Mouse (Mus musculus): ENCODE data around the gene Hoxa11.

Gene Hoxa11

DNA sequence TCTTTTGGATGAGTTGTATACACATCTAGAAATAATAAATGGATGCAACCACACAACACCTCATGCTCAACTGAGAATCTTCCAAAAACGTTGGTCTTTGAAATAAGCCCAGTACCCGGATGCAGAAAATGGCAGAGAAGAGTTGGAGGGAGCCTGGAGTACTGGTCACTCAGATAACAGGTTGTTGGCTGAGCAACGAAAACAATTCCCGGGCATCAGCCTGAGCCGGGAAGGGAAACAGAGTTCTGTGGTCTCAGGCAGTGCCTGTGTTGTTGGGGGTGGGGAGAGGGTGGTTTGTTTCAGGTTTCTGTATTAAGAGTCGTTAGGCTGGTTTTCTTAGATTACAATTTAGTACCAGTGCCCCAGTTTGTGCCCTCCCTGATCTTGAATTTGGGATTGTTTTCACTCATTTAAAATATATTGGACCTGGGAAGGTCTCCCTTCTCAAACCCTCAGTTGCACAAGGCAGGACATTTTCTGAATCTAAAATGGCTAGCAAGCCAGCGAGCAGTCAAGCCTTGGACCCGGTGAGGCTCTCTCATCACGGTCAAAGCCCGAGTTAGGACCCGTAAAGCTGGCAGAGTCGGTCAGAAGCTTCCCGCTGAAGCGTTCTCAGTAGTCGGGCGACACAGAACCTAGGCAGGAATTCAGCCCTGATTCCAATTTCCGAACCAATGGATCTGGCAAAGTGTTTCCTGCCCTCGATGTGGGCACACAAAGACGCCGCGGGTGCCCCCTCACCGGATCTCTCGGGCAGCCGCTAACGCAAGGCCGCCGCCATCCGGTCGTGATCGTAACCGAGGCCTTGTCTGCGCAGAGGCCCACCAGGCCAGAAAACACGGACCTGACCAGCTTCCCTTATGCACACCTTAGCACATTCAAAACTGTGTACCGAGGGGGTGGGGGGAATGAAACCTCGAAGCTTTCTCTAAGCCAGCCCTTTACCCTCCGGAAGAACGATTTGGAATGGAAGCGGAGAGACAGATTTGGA lies 16.8 kb downstream of the Hoxa11 start:
- in situ Hi-C loops (cut with MboI; ENCODE audit: low pct_unique_long_range_greater_than_20kb in 1 of 2, low sequenced_read_pairs in 2 of 2, unreplicated experiment in 1 of 2) = loop anchor here (10.0 to 25.0 kb wide), 3 partner anchors 444 to 1041 kb away; no protein-coding TSS in a partner anchor

GRCm38 (mm10) chr6:52227470-52228222 lies 18.0 kb downstream of the Hoxa11 start:
- in situ Hi-C loops (cut with MboI; ENCODE audit: low pct_unique_long_range_greater_than_20kb in 1 of 2, low sequenced_read_pairs in 2 of 2, unreplicated experiment in 1 of 2) = loop anchor here (10.0 to 25.0 kb wide), 3 partner anchors 443 to 1040 kb away; no protein-coding TSS in a partner anchor

- in situ Hi-C loops (cut with MboI; ENCODE audit: low pct_unique_long_range_greater_than_20kb in 1 of 2, low sequenced_read_pairs in 2 of 2, unreplicated experiment in 1 of 2) = loop anchor here (10.0 to 25.0 kb wide), 3 partner anchors 442 to 1039 kb away; no protein-coding TSS in a partner anchor
Measured at GRCm38 (mm10) chr6:52226569-52227257, 18.9 kb downstream of the Hoxa11 start.

GRCm38 (mm10) chr6:52225612-52226568 lies 19.7 kb downstream of the Hoxa11 start:
- in situ Hi-C loops (cut with MboI; ENCODE audit: low pct_unique_long_range_greater_than_20kb in 1 of 2, low sequenced_read_pairs in 2 of 2, unreplicated experiment in 1 of 2) = loop anchor here (10.0 to 25.0 kb wide), 3 partner anchors 441 to 1039 kb away; no protein-coding TSS in a partner anchor

- in situ Hi-C loops (cut with MboI; ENCODE audit: low pct_unique_long_range_greater_than_20kb in 1 of 2, low sequenced_read_pairs in 2 of 2, unreplicated experiment in 1 of 2) = loop anchor here (5.0 to 25.0 kb wide), 5 partner anchors 363 to 1038 kb away; no protein-coding TSS in a partner anchor
Measured at GRCm38 (mm10) chr6:52224895-52225611, 20.6 kb downstream of the Hoxa11 start.

DNA sequence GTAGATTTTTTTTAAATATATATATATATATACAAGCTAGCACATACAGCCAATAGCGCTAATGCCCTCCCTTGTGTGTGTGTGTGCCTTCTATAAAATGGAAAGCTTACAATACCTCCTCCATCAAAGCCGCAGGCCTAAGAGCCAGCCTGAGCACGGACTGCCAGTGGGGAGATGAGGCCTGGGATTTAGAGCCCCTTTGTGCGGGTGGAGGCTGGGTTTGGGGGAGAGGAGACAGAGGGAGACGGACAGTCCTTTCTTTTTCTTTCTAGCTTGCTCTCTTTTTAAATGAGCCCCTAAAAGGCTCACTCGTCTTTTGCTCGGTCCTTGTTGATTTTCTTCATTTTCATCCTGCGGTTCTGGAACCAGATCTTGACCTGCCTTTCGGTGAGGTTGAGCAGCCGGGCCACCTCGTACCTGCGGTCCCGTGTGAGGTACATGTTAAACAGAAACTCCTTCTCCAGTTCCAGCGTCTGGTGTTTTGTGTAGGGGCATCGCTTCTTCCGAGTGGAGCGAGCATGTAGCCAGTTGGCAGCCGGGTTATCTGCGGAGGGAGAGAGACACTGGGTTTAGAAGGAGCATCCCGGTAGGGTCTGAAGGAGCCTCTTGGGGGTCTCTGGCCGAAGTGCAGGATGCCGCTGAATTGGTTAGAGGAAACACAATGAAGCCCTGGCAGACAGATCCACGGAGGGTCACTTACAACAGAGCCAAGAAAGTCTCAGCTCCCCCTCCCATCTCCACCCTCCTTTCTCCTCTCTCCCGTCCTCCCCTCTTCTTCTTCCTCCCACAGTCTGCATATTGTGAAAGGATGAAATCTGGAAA lies 21.5 kb downstream of the Hoxa11 start:
- in situ Hi-C loops (cut with MboI; ENCODE audit: low pct_unique_long_range_greater_than_20kb in 1 of 2, low sequenced_read_pairs in 2 of 2, unreplicated experiment in 1 of 2) = loop anchor here (5.0 to 25.0 kb wide), 5 partner anchors 362 to 1037 kb away; no protein-coding TSS in a partner anchor

GRCm38 (mm10) chr6:52222729-52223128 lies 22.9 kb downstream of the Hoxa11 start:
- in situ Hi-C loops (cut with MboI; ENCODE audit: low pct_unique_long_range_greater_than_20kb in 1 of 2, low sequenced_read_pairs in 2 of 2, unreplicated experiment in 1 of 2) = loop anchor here (5.0 to 25.0 kb wide), 5 partner anchors 360 to 1035 kb away; no protein-coding TSS in a partner anchor

DNA sequence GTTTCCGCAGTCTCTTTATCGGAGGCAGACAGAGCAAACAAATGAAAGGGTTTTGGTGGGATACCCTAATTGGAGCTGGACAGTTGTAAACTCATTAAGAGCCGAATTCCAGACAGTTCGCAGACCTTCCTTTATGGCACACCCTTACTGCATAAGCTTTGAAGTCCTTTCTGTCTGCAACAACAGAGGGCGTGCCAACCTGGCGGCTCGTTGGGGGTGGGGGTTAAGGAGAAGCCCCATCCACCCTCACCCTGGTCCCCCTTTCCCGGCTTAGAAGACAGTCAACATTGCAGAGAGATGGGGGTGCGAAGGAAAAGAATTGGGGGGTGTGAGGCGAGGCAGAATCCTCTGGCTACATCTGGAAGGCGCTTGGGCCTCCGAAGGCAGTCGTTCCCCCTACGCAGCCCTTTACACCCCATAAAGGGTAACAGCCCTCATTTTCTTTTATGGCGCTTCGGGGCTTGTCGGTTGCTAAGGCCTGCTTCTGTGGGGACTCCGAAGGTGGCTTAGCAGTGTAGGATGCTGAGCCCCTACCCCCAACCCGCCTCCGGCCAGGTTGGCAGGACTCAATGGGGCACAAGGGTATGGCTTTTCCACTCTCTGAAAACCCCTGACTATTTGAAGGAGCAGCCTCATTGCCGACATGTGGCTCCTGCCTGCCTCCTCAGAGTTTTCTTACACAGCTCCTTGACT lies 23.5 kb downstream of the Hoxa11 start:
- in situ Hi-C loops (cut with MboI; ENCODE audit: low pct_unique_long_range_greater_than_20kb in 1 of 2, low sequenced_read_pairs in 2 of 2, unreplicated experiment in 1 of 2) = loop anchor here (5.0 to 25.0 kb wide), 5 partner anchors 360 to 1035 kb away; no protein-coding TSS in a partner anchor

DNA sequence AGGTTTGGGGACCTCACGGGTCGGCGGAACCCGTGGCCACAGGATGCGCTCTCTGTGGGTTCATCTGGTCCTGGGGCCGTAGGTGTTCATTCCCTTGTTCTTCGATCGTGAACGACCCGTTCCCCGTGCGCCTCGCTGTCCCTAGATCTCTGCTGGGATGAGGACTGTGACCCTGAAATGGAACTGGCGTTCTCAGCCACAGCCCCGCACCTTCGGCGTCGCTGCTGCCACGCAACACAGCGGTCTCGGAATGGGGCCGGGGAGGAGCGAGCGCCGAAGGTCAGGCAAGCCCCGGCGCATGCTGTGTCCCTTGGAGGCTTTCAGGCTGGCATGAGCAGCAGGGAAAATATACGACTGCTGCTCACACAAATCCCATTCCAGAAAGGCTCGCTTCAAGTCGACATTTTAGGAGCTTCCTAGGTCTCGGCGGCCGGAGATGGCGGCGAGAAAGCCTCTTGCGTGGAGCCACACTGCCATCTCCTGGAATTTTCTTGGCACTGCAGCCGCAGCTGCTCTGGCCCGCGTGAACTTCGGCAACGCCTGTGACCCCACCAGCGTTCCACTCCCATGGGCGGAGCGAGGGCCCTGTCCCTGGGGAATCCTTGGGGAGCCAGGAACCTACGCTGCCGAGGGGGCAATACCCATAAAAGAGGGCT lies 24.1 kb downstream of the Hoxa11 start, which contains the start of gene Hoxa7:
Gene Hoxa7 (minus strand): TSS at position 518 of the 656 bp plus-strand sequence.
- in situ Hi-C loops (cut with MboI; ENCODE audit: low pct_unique_long_range_greater_than_20kb in 1 of 2, low sequenced_read_pairs in 2 of 2, unreplicated experiment in 1 of 2) = loop anchor here (5.0 to 25.0 kb wide), 5 partner anchors 359 to 1034 kb away; no protein-coding TSS in a partner anchor

DNA sequence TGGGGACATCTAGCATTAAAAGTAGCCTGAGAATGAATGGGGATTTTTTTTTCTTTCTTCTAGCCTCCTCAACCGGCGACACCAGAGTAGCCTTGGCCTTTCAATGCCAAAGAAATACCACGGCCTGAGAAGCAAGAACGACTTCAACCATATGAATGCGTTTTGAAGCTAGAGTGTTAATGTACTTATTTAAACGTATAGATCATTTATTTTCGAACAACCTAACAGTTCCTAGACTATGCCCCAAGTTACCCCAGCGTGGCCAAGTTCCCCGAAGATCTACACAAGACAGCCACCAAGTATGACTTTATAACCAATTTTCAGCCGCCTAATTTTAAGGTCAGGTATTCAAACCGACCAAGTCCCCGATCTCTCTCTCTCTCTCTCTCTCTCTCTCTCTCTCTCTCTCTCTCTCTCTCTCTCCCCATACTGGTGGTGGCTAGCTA lies 24.7 kb downstream of the Hoxa11 start:
- in situ Hi-C loops (cut with MboI; ENCODE audit: low pct_unique_long_range_greater_than_20kb in 1 of 2, low sequenced_read_pairs in 2 of 2, unreplicated experiment in 1 of 2) = loop anchor here (5.0 to 25.0 kb wide), 5 partner anchors 359 to 1034 kb away; no protein-coding TSS in a partner anchor

DNA sequence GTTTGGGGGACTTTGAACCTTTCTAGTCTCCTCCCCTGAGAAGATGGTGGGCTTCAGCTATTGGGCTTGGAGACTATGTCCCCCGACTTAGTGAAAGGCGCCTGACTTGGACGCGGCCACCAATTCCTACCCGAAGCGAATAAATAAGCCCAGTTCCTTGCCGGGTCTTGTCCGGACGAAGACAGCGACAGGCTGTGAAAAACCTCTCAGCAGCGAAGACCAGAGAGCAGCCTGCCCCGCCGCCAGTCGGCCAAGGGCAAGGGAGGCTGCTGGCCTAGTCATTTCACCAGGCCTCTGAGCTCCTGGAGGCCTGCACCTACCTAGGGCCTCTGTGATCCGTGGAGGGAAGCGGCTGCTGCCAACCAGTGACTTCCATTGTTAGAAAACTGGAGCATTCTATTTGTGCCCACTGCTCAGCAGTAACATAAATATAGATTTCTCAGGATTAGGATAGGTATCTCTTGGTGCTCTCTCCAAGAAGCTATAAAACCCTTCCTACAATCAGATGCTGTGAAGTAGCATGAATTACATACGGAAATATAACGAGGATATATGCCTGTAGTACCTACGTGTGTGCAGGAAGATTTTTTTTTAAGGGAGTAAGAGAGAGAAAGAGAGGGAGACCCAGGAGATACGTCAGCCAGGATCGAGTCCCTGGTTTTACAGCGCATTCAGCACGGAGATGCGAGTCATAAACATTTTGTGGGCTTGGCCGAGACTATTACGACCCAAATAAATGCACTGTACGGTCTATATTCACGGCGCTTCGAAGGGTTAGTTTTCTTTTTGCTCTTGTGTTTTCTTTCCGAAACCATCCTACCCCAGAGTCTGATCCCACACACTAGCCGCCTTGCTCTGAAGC lies 25.4 kb downstream of the Hoxa11 start:
- in situ Hi-C loops (cut with MboI; ENCODE audit: low pct_unique_long_range_greater_than_20kb in 1 of 2, low sequenced_read_pairs in 2 of 2, unreplicated experiment in 1 of 2) = loop anchor here (5.0 to 25.0 kb wide), 5 partner anchors 358 to 1033 kb away; no protein-coding TSS in a partner anchor

DNA sequence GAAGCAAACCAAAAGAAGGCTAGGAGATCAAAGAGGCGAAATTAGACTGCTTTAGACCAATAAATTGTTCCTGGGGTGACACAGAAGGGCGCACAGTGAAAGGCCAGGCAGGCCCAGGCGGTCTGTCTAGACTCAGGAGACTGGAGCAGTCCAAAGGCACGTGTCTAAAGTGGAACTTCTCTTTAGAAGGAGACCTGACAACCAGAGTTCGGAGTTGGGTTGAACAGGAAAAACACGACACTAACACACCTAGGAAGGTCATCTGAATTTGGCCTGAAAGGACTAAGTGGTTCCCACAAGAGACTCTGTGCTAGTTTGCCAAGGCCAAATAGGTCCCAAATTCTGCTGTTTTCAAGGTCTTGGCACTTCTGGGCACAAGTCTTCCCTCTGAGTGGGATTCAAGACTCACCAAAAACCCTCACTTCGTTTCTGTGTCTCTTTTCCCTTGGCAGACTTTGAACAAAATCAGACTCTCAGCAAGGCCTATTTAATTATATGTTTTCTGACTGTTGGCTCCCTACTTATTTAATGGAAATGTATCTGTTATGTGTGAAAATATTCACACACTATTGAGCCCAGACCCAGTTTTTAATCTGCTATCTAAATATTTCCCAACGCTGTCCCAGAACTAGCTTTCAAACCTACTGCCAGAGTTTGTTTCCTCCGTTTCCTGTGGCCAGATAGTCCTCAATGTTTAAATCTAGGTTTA lies 26.2 kb downstream of the Hoxa11 start:
- in situ Hi-C loops (cut with MboI; ENCODE audit: low pct_unique_long_range_greater_than_20kb in 1 of 2, low sequenced_read_pairs in 2 of 2, unreplicated experiment in 1 of 2) = loop anchor here (25.0 kb wide), 2 partner anchors 357 to 1032 kb away; no protein-coding TSS in a partner anchor
